Mouse (Mus musculus): ENCODE data around the gene Eif2s2.

Eif2s2 gene

GRCm38 (mm10) chr2:154893548-154893947, 813 bp upstream of the Eif2s2 start:
- no peak for DNase-seq (ENCODE audit: low read depth in 1 of 2, low spot score in 2 of 2)

GRCm38 (mm10) chr2:154893045-154893385, 280 bp upstream of the Eif2s2 start:
- DNase-seq (ENCODE audit: low read depth in 1 of 2, low spot score in 2 of 2), result no peak

- DNase-seq (ENCODE audit: low read depth in 1 of 2, low spot score in 2 of 2), result no peak
Measured at GRCm38 (mm10) chr2:154891585-154891984, 1.1 kb downstream of the Eif2s2 start.

- no peak for DNase-seq (ENCODE audit: low read depth in 1 of 2, low spot score in 2 of 2)
Measured at GRCm38 (mm10) chr2:154876621-154877020, 16.1 kb downstream of the Eif2s2 start.

GRCm38 (mm10) chr2:154869954-154870641, 22.6 kb downstream of the Eif2s2 start:
- DNase-seq (ENCODE audit: low read depth in 1 of 2, low spot score in 2 of 2), result no peak

- DNase-seq (ENCODE audit: low read depth in 1 of 2, low spot score in 2 of 2), result no peak
Measured at GRCm38 (mm10) chr2:154868106-154868505, 24.6 kb downstream of the Eif2s2 start.

GRCm38 (mm10) chr2:154865696-154866095, 27.0 kb downstream of the Eif2s2 start:
- no peak for DNase-seq (ENCODE audit: low read depth in 1 of 2, low spot score in 2 of 2)

- no peak for DNase-seq (ENCODE audit: low read depth in 1 of 2, low spot score in 2 of 2)
Measured at GRCm38 (mm10) chr2:154863672-154864071, 29.1 kb downstream of the Eif2s2 start.

GRCm38 (mm10) chr2:154855383-154855782, 37.4 kb downstream of the Eif2s2 start:
- DNase-seq (ENCODE audit: low read depth in 1 of 2, low spot score in 2 of 2), result no peak

GRCm38 (mm10) chr2:154848086-154848485, 44.6 kb downstream of the Eif2s2 start:
- DNase-seq (ENCODE audit: low read depth in 1 of 2, low spot score in 2 of 2), result no peak

GRCm38 (mm10) chr2:154836537-154836936, 56.2 kb downstream of the Eif2s2 start:
- DNase-seq (ENCODE audit: low read depth in 1 of 2, low spot score in 2 of 2), result no peak

- no peak for DNase-seq (ENCODE audit: low read depth in 1 of 2, low spot score in 2 of 2)
Measured at GRCm38 (mm10) chr2:154834149-154834865, 58.4 kb downstream of the Eif2s2 start.

- DNase-seq (ENCODE audit: low read depth in 1 of 2, low spot score in 2 of 2), result no peak
Measured at GRCm38 (mm10) chr2:154832471-154832870, 60.3 kb downstream of the Eif2s2 start.

GRCm38 (mm10) chr2:154827521-154827920, 65.2 kb downstream of the Eif2s2 start:
- no peak for DNase-seq (ENCODE audit: low read depth in 1 of 2, low spot score in 2 of 2)

- DNase-seq (ENCODE audit: low read depth in 1 of 2, low spot score in 2 of 2), result no peak
Measured at GRCm38 (mm10) chr2:154826054-154826538, 66.6 kb downstream of the Eif2s2 start.

All from monocyte, adult 2 months (primary cell).